Mouse (Mus musculus): ENCODE data around the gene Pld5. TPM values are rescaled to one million over a fixed set of nuclear protein-coding genes. Genes with fewer than 3 reads are reported as not detected.

The Pld5 gene
- polyA plus RNA-seq, 1 experiment from 2014 or later = 0.42 TPM

DNA sequence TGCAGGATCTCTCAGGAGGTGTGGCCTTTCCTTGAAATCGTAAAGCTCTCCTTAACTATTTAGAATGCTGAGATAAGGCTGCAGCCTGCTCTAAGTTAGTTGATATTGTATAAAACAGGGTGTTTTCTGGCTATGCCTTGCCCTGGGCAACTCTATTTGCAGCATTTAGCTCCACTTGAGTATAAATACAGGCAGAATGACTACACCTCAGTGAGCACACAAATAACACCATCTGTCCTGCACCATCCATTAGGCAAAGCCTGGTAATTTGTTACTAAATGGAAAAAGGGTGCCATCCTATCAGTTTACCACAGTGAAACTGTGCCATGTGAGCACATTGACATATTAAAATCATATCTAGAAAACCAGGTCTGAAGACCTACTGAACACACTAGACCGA lies 149.3 kb downstream of the Pld5 start:
- no peak for DNase-seq (ENCODE audit: low spot score)
- H3K27ac ChIP-seq (replicated peaks) = no peak overlapping the region
- no peaks in the 10 kb centered on the region for H3K36me3 ChIP-seq (replicated peaks)
- WGBS = 82% methylated on average over 2 of the region's 2 CpGs
- no peaks in the 10 kb centered on the region for H3K9me3 ChIP-seq
- H3K27me3 ChIP-seq (replicated peaks; ENCODE audit: low read depth, poor library complexity, severe bottlenecking) = no peaks in the 10 kb centered on the region
- no peak overlapping the region for H3K4me3 ChIP-seq
- H3K4me1 ChIP-seq = no peaks in the 10 kb centered on the region

DNA sequence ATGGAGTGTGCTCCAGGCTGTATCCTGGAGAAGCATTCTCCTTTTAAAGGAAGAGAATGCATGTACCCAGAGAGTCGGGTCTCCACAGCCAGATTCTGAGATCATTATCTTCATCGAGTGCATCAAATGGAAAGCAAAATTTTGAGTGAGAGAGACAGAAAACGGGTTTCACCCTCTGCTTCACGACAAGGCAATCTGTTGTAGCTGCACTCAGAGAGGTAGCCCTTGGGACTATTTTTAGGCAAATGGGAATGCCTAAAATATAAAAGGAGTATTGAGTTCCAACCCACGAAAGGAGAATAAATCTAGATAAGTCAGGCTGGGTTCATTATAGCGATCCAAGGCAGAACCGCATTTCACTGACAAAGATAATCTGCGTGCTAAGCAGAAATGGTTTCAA lies 150.7 kb downstream of the Pld5 start:
- H3K27me3 ChIP-seq (replicated peaks; ENCODE audit: low read depth, poor library complexity, severe bottlenecking) = no peaks in the 10 kb centered on the region

DNA sequence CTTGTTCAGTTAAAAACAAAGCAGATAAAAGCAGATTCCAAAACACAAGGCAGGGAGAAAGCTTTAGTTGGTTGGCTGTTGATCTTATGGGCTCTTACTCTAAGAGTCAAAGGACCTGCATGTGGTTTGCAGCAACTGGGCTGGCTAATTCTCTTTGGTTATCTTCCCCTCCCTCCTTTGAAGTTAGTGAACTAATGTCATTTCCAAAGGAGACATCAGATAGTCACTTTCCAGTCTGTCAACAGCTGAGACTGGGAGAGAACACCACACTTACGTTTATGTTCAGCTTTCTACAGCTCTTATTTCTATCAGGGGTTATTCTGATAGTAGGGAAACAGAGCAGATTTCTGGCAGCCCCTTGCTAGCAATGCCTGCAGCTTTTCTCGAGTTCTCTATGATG lies 151.3 kb downstream of the Pld5 start:
- no peaks in the 10 kb centered on the region for H3K9me3 ChIP-seq
- no peak overlapping the region for H3K4me3 ChIP-seq
- no peaks in the 10 kb centered on the region for H3K27me3 ChIP-seq (replicated peaks; ENCODE audit: low read depth, poor library complexity, severe bottlenecking)

More for the DNA sequence above, 150.7 kb downstream of the Pld5 start:
- H3K4me1 ChIP-seq = no peaks in the 10 kb centered on the region
- H3K27ac ChIP-seq (replicated peaks) = no peak overlapping the region
- DNase-seq (ENCODE audit: low spot score) = no peak
- no peak overlapping the region for H3K4me3 ChIP-seq
- no peaks in the 10 kb centered on the region for H3K9me3 ChIP-seq
- H3K36me3 ChIP-seq (replicated peaks) = no peaks in the 10 kb centered on the region
- 84% methylated on average over 8 of the region's 8 CpGs for WGBS

DNA sequence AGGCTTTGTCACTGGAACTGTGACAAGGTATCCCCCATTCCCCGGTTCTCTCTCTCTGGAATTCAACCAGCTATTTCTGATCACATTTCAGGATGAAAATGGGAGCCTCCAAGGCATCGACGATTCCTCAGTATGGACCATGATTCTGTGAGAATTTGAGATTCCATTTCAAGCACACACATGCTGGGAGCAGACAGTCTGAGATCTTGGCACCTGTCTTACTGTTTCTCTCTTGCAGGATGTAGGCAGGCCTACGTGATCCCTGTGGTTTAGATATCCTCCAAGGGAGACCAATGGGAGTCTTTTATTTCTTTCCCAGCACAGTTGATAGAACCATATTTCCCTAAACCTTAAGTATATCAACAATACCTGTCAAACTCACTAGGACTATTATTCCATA lies 159.5 kb downstream of the Pld5 start:
- Histone ChIP-seq H3K36me3 (replicated peaks) (no peaks in the 10 kb centered on the region), H3K27ac (replicated peaks) (no peak overlapping the region), H3K4me1 (no peaks in the 10 kb centered on the region), H3K9me3 (no peaks in the 10 kb centered on the region), H3K27me3 (replicated peaks; ENCODE audit: low read depth, poor library complexity, severe bottlenecking) (no peaks in the 10 kb centered on the region), H3K4me3 (no peak overlapping the region)
- DNase-seq (ENCODE audit: low spot score) = no peak
- 87% methylated on average over 4 of the region's 4 CpGs for WGBS

More for the DNA sequence above, 151.3 kb downstream of the Pld5 start:
- no peak overlapping the region for H3K27ac ChIP-seq (replicated peaks)
- 75% methylated on average over 2 of the region's 2 CpGs for WGBS
- no peak for DNase-seq (ENCODE audit: low spot score)
- H3K4me1 ChIP-seq = no peaks in the 10 kb centered on the region
- H3K36me3 ChIP-seq (replicated peaks) = no peaks in the 10 kb centered on the region

DNA sequence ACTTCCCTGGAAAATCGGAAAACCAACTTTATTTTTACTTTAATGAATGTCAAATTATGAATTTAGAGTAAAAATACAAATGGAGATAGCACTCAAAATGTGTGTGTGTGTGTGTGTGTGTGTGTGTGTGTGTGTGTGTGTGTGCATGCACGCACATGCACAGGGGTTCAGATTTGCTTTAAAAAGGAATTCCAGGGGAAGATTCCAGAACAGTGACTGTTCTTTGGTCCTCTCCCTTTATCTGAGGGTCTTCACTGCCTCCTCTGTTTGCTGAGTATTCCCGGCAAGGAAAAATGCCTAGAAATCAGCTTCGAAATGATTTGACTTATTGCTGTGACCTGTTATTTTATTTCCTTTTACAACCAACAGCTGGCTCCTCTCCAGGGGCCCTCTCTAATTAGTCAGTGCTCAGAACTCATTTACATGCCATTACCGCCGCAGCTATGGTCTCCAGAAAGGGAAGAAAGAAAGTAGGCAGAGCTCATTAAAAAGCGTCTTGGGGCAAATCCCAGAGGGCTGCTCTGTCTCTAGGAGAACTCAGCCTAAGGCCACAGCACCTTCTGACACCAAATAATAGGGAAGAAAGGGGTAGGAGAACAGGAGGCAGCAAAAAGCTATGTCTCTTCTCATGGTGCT lies 176.3 kb downstream of the Pld5 start:
- H3K9me3 ChIP-seq = no peaks in the 10 kb centered on the region
- no peaks in the 10 kb centered on the region for H3K36me3 ChIP-seq (replicated peaks)
- WGBS = 31% methylated on average over 7 of the region's 7 CpGs
- H3K4me1 ChIP-seq = peaks cover 4% of the 10 kb centered on the region
- H3K27ac ChIP-seq (replicated peaks) = no peak overlapping the region
- peak; percentile 15 for DNase-seq (ENCODE audit: low spot score)
- H3K27me3 ChIP-seq (replicated peaks; ENCODE audit: low read depth, poor library complexity, severe bottlenecking) = no peaks in the 10 kb centered on the region
- H3K4me3 ChIP-seq = no peak overlapping the region

DNA sequence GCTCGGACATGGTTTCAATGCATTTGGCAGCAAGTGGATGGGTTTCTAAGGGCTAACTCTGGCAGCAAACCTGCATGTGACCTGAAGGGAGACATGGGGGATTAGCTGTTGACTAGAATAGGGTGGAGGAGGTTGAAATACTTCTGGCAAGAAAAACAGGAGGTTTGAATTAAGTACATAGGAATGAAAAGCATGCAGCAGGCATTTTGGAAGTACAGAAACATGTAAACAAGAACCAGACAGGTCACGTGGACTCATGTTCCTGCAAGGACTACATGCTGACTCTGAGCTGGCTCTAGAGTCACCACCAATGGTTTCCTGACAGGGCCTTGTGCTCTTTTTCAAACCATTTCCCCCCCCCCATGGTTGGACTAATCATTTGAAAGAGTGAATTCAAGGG lies 183.0 kb downstream of the Pld5 start:
- H3K27ac ChIP-seq (replicated peaks) = peak overlapping the region; percentile 48; the same call in 1 of the 2 replicates
- no peaks in the 10 kb centered on the region for H3K27me3 ChIP-seq (replicated peaks; ENCODE audit: low read depth, poor library complexity, severe bottlenecking)
- H3K36me3 ChIP-seq (replicated peaks) = no peaks in the 10 kb centered on the region
- 56% methylated on average over 2 of the region's 2 CpGs for WGBS
- no peak for DNase-seq (ENCODE audit: low spot score)
- H3K9me3 ChIP-seq = no peaks in the 10 kb centered on the region
- H3K4me1 ChIP-seq = peaks cover 8% of the 10 kb centered on the region; the same call in 1 of the 2 replicates
- no peak overlapping the region for H3K4me3 ChIP-seq

DNA sequence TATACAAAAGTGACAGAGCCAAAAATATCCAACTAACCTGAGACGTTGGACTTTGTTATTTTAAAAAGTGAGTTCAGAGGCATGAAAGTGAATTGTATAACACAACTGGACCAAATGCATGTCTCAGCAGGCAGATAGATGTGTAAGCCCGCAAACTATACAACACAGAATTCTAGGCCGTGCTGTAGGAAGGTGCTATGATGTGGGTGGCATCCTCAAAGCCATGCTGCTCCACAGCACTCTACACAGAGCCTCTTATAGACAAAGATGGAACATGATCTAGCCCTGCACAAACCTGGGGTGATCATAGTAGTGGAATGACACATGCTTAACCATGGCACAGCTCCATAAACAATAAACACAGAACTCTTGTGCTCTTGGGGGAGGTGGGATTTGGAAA lies 185.7 kb downstream of the Pld5 start:
- Histone ChIP-seq H3K36me3 (replicated peaks) (no peaks in the 10 kb centered on the region), H3K9me3 (no peaks in the 10 kb centered on the region), H3K4me3 (no peak overlapping the region), H3K27ac (replicated peaks) (no peak overlapping the region), H3K27me3 (replicated peaks; ENCODE audit: low read depth, poor library complexity, severe bottlenecking) (no peaks in the 10 kb centered on the region), H3K4me1 (peaks cover 8% of the 10 kb centered on the region; the same call in 1 of the 2 replicates)
- no peak for DNase-seq (ENCODE audit: low spot score)
- 93% methylated on average over 3 of the region's 3 CpGs for WGBS

DNA sequence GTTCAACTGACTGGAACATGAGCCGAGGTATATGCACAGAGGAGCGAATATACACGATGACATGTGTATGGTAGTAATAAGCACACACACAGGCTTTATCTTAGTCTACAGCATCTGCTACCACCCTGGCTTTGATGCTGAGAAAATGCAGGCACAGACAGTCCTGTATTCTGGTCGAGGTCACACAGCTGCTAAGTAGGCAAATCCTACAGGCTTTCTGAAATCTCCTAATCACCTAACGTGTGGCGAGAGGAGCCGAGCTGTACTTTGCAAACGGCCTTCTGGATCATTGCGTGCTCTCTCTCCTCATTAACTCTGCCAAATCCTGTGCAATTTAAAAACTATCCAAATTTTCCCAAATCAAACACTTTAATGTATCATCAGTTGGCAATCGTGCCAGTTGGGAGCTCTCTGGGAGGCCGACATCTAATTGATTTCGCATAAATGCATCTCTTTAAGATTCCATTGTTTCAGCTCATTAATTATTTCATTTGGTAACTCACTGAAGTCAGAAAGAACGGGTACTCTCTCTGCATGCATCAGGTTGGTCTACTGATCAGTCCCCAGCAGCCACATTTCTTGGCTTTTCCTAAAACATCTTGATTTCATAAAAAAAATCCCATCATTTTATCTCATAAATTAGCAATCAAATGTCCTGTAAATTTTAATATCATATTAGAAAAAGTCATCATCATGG lies 189.0 kb downstream of the Pld5 start:
- 86% methylated on average over 13 of the region's 13 CpGs for WGBS
- Histone ChIP-seq H3K27ac (replicated peaks) (no peak overlapping the region), H3K9me3 (no peaks in the 10 kb centered on the region), H3K4me3 (no peak overlapping the region), H3K27me3 (replicated peaks; ENCODE audit: low read depth, poor library complexity, severe bottlenecking) (no peaks in the 10 kb centered on the region), H3K4me1 (peaks cover 10% of the 10 kb centered on the region), H3K36me3 (replicated peaks) (no peaks in the 10 kb centered on the region)
- DNase-seq (ENCODE audit: low spot score) = no peak

DNA sequence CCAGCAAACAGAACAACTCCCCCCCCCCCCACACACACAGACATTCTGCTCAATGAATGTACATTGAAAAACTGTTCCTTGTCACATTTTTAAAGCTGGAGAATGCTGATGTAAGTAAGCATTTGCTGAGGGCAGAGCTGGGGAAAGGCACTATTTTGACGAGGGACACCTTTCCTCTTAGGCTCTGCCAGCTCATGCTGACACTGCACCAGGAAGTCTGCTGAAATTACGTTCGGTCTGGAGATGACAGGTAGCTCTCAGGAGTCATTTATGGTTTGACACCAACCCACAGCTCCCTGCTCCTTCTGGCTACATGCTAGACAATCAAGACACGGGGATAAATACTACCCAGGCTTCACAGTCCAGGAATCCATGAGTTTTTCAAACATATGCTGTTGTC lies 192.8 kb downstream of the Pld5 start:
- Histone ChIP-seq H3K27me3 (replicated peaks; ENCODE audit: low read depth, poor library complexity, severe bottlenecking) (no peaks in the 10 kb centered on the region), H3K4me3 (no peak overlapping the region), H3K9me3 (no peaks in the 10 kb centered on the region), H3K27ac (replicated peaks) (no peak overlapping the region), H3K4me1 (peaks cover 10% of the 10 kb centered on the region), H3K36me3 (replicated peaks) (no peaks in the 10 kb centered on the region)
- WGBS = 61% methylated on average over 4 of the region's 4 CpGs
- DNase-seq (ENCODE audit: low spot score) = no peak

DNA sequence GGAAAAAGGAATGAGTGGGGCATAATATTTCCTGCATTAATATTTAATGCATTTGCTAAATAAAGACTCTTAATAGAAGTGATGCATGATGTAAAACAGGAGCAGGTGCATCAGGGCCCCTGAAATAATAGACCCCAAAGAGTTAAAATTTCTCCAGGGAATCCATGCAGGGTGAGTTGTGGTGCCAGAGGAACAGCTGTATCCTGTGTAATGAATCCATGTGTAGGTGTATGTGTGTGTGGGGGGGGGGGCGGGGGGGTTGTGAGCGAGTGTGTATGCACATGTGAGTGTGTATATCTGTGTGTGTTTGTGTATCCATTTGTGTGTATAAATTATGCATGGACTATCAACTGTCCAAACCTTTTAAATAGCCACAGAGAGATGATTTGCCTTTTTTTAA lies 194.1 kb downstream of the Pld5 start:
- no peak overlapping the region for H3K4me3 ChIP-seq
- WGBS = 87% methylated on average over 2 of the region's 2 CpGs
- H3K9me3 ChIP-seq = no peaks in the 10 kb centered on the region
- no peak overlapping the region for H3K27ac ChIP-seq (replicated peaks)
- no peak for DNase-seq (ENCODE audit: low spot score)
- no peaks in the 10 kb centered on the region for H3K36me3 ChIP-seq (replicated peaks)
- no peaks in the 10 kb centered on the region for H3K27me3 ChIP-seq (replicated peaks; ENCODE audit: low read depth, poor library complexity, severe bottlenecking)
- H3K4me1 ChIP-seq = peaks cover 10% of the 10 kb centered on the region

DNA sequence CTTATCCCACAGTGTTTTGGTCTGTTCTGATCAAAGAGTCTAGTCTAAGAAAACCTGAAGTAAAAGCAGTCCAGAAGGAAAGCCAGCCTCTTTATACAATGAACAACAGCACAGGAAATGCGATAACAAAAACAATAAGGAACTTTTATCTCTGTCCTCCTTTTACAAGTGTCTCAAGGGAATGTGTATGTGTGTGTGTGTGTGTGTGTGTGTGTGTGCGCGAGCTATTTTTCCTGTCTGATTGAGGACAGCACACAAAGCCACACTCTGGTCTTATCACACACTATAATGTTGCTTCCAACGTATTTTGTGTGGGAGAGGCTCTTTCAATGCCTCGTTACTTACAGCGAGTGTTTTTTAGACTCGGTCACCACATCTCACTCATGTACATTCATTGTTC lies 196.7 kb downstream of the Pld5 start:
- Histone ChIP-seq H3K9me3 (no peaks in the 10 kb centered on the region), H3K4me1 (peaks cover 10% of the 10 kb centered on the region), H3K27me3 (replicated peaks; ENCODE audit: low read depth, poor library complexity, severe bottlenecking) (no peaks in the 10 kb centered on the region), H3K36me3 (replicated peaks) (no peaks in the 10 kb centered on the region), H3K4me3 (no peak overlapping the region), H3K27ac (replicated peaks) (no peak overlapping the region)
- DNase-seq (ENCODE audit: low spot score) = no peak
- WGBS = 89% methylated on average over 7 of the region's 7 CpGs

DNA sequence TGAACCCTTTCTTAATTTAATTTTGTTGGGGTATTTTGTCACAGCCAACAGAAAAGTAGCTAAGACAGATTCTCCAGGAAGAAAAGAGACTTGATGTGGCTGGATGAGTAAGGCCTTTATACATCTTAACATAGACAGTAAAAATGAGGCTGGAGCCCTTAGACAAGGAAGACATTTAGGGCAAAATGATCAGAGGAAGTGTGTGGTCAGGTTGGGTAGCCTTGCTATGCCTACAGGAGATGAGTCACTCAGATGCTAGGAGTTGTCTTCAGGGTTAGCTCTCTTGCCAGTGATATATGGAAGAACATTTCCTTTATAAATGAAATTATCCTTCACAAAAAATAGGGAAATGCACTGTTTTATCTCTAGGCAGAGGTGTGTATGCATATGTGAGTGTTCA lies 198.3 kb downstream of the Pld5 start:
- Histone ChIP-seq H3K4me1 (peaks cover 3% of the 10 kb centered on the region), H3K4me3 (no peak overlapping the region), H3K27ac (replicated peaks) (no peak overlapping the region), H3K9me3 (no peaks in the 10 kb centered on the region), H3K27me3 (replicated peaks; ENCODE audit: low read depth, poor library complexity, severe bottlenecking) (no peaks in the 10 kb centered on the region), H3K36me3 (replicated peaks) (no peaks in the 10 kb centered on the region)
- DNase-seq (ENCODE audit: low spot score) = no peak

DNA sequence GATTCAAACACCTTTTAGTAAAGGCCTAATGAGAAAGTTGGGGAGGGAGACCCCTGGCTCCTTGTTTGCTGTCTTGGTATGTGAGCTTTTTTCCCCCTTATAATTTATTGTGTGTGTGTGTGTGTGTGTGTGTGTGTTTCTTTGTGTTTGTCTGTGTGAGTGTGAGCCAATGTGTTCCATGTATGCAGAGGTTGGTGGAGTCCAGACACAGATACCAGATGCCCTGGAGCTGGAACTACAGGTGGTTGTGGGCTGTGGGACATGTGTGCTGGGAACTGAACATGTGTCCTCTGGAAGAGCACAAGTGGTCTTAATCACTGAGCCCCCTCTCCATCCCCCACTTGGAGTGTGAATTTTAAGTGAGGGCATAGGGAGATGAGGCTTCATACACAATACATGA lies 199.3 kb downstream of the Pld5 start:
- H3K27me3 ChIP-seq (replicated peaks; ENCODE audit: low read depth, poor library complexity, severe bottlenecking) = no peaks in the 10 kb centered on the region
- no peaks in the 10 kb centered on the region for H3K4me1 ChIP-seq
- H3K9me3 ChIP-seq = no peaks in the 10 kb centered on the region
- H3K27ac ChIP-seq (replicated peaks) = no peak overlapping the region
- no peak for DNase-seq (ENCODE audit: low spot score)
- H3K4me3 ChIP-seq = no peak overlapping the region
- H3K36me3 ChIP-seq (replicated peaks) = no peaks in the 10 kb centered on the region

All from embryonic facial prominence, embryonic 10.5 days (tissue).